Mouse (Mus musculus): ENCODE measurements around the gene Wwox.

- TF ChIP-seq TBP (conservative IDR thresholded peaks at IDR 0.05; ENCODE audit: low read depth, low read length) (no peak), POLR2A (IDR thresholded peaks at IDR 0.05; ENCODE audit: low read depth, low read length) (no peak), IRF4 (IDR thresholded peaks at IDR 0.05; ENCODE audit: low read depth, low read length) (no peak), ZMIZ1 (IDR thresholded peaks at IDR 0.05; ENCODE audit: low read depth, low read length) (no peak), USF1 (IDR thresholded peaks at IDR 0.05; ENCODE audit: low read depth, low read length) (no peak), EP300 (IDR thresholded peaks at IDR 0.05; ENCODE audit: low read length) (no peak)
Observed at GRCm38 (mm10) chr8:115063623-115064022, 624.2 kb downstream of the Wwox start.
